Mouse (Mus musculus) CH12.LX (cell line): ENCODE measurements around the gene Bhlha15. TPM values are rescaled to one million over a fixed set of nuclear protein-coding genes. Genes with fewer than 3 reads are reported as not detected.

Experiments
- DNase-seq: peaks from one replicate; pipeline ENCODE4 v3.0.0-alpha.2; 2013; ENCODE audit errors: extremely low read depth
- H3K27ac ChIP-seq: 2 replicates; pipeline ENCODE4 v1.5.1; 2012; ENCODE audit warnings: low read depth, mild to moderate bottlenecking, control low read depth, moderate library complexity; ENCODE audit not compliant: insufficient read depth
- H3K27me3 ChIP-seq: replicated peaks from 2 replicates; pipeline ENCODE3; 2012; ENCODE audit warnings: inconsistent platforms
- H3K36me3 ChIP-seq, 2 experiments: replicated peaks in 1 of 2; 2 replicates each; pipeline versions ENCODE3 to v1.6.1; 2012; ENCODE audit warnings: inconsistent platforms in 1 of 2, low read length in 1 of 2, mild to moderate bottlenecking in 1 of 2, mixed read lengths in 1 of 2, moderate library complexity in 1 of 2; ENCODE audit not compliant: control insufficient read depth in 1 of 2, insufficient read depth in 1 of 2
- H3K4me1 ChIP-seq, 2 experiments: 2 replicates each; pipeline ENCODE4 v1.6.1; 2012; ENCODE audit warnings: inconsistent platforms in 1 of 2, moderate library complexity in 1 of 2; ENCODE audit not compliant: insufficient read depth in 2 of 2, control insufficient read depth in 1 of 2
- H3K4me2 ChIP-seq: 2 replicates; pipeline ENCODE4 v1.6.1; 2012; ENCODE audit warnings: low read depth, mild to moderate bottlenecking, control low read depth; ENCODE audit not compliant: poor library complexity, insufficient read depth, severe bottlenecking
- H3K4me3 ChIP-seq, 3 experiments: fragments of 150-350 bp in 1 of 3; sonication (generic) in 1 of 3; replicated peaks in 1 of 3; 2 replicates each; pipeline versions ENCODE3 to v1.5.1; 2011 to 2012; ENCODE audit warnings: low read depth in 2 of 3, low read length in 2 of 3, mild to moderate bottlenecking in 2 of 3, moderate library complexity in 2 of 3, control low read depth in 1 of 3, improper control_type of control experiment in 1 of 3, inconsistent platforms in 1 of 3, mixed read lengths in 1 of 3; ENCODE audit not compliant: poor library complexity in 1 of 3
- H3K79me2 ChIP-seq: replicated peaks from 2 replicates; pipeline ENCODE4 v1.6.1; 2012; ENCODE audit warnings: mild to moderate bottlenecking, moderate library complexity; ENCODE audit not compliant: control insufficient read depth, poor library complexity, insufficient read depth, severe bottlenecking; ENCODE audit errors: extremely low read depth
- H3K9ac ChIP-seq: 2 replicates; pipeline ENCODE4 v1.6.1; 2012; ENCODE audit warnings: low read depth, mild to moderate bottlenecking, control low read depth, moderate library complexity; ENCODE audit not compliant: insufficient read depth
- H3K9me3 ChIP-seq: replicated peaks from 2 replicates; pipeline ENCODE3; 2012; ENCODE audit warnings: low read length, inconsistent platforms, mixed read lengths
- BHLHE40 ChIP-seq: IDR thresholded peaks from 2 replicates; pipeline ENCODE4 v1.6.1; 2011; ENCODE audit warnings: mild to moderate bottlenecking, low read depth, low read length, improper control_type of control experiment
- CHD1 ChIP-seq: IDR thresholded peaks from 2 replicates; pipeline ENCODE4 v1.6.1; 2012; ENCODE audit warnings: low read depth, low read length, improper control_type of control experiment, inconsistent platforms
- CHD2 ChIP-seq: IDR thresholded peaks from 2 replicates; pipeline ENCODE4 v1.6.1; 2011; ENCODE audit warnings: low read length, improper control_type of control experiment
- CTCF ChIP-seq, 2 experiments: IDR thresholded peaks in 1 of 2; conservative IDR thresholded peaks in 1 of 2; 2 replicates each; pipeline ENCODE4 v1.5.1; 2011 to 2012; ENCODE audit warnings: low read depth in 2 of 2, low read length in 2 of 2, improper control_type of control experiment in 1 of 2, inconsistent platforms in 1 of 2, mild to moderate bottlenecking in 1 of 2, moderate library complexity in 1 of 2
- E2F4 ChIP-seq: IDR thresholded peaks from 2 replicates; pipeline ENCODE4 v1.6.1; 2011; ENCODE audit warnings: low read depth, low read length, improper control_type of control experiment; ENCODE audit not compliant: insufficient replicate concordance
- ELF1 ChIP-seq: IDR thresholded peaks from 2 replicates; pipeline ENCODE4 v1.6.1; 2014; ENCODE audit warnings: low read depth, mild to moderate bottlenecking, inconsistent platforms, low read length, improper control_type of control experiment
- EP300 ChIP-seq: IDR thresholded peaks from 2 replicates; pipeline ENCODE4 v1.6.1; 2011; ENCODE audit warnings: low read length, improper control_type of control experiment
- ETS1 ChIP-seq: conservative IDR thresholded peaks from 2 replicates; pipeline ENCODE4 v1.6.1; 2012; ENCODE audit warnings: low read depth, mild to moderate bottlenecking, inconsistent platforms, low read length, improper control_type of control experiment, moderate library complexity
- GABPA ChIP-seq: IDR thresholded peaks from 2 replicates; pipeline ENCODE4 v1.6.1; 2012; ENCODE audit warnings: low read depth, low read length, improper control_type of control experiment, inconsistent platforms; ENCODE audit not compliant: insufficient replicate concordance
- HCFC1 ChIP-seq: IDR thresholded peaks from 2 replicates; pipeline ENCODE4 v1.6.1; 2012; ENCODE audit warnings: low read depth, mild to moderate bottlenecking, inconsistent platforms, low read length, improper control_type of control experiment
- IRF4 ChIP-seq: IDR thresholded peaks from 2 replicates; pipeline ENCODE4 v1.6.1; 2014; ENCODE audit warnings: low read depth, mild to moderate bottlenecking, inconsistent platforms, low read length, improper control_type of control experiment
- JUN ChIP-seq: IDR thresholded peaks from 2 replicates; pipeline ENCODE4 v1.6.1; 2011; ENCODE audit warnings: low read depth, mild to moderate bottlenecking, low read length, improper control_type of control experiment, moderate library complexity; ENCODE audit not compliant: insufficient read depth
- JUND ChIP-seq: conservative IDR thresholded peaks from 2 replicates; pipeline ENCODE4 v1.6.1; 2011; ENCODE audit warnings: low read depth, low read length, improper control_type of control experiment
- KAT2A ChIP-seq: IDR thresholded peaks from 2 replicates; pipeline ENCODE4 v1.6.1; 2012; ENCODE audit warnings: low read length, improper control_type of control experiment, inconsistent platforms; ENCODE audit not compliant: insufficient replicate concordance
- MAFK ChIP-seq: IDR thresholded peaks from 2 replicates; pipeline ENCODE4 v1.6.1; 2011; ENCODE audit warnings: low read length, improper control_type of control experiment; ENCODE audit not compliant: insufficient replicate concordance
- MAX ChIP-seq: IDR thresholded peaks from 2 replicates; pipeline ENCODE4 v1.6.1; 2011; ENCODE audit warnings: low read length, improper control_type of control experiment
- MAZ ChIP-seq: IDR thresholded peaks from 2 replicates; pipeline ENCODE4 v1.6.1; 2012; ENCODE audit warnings: low read depth, mild to moderate bottlenecking, inconsistent platforms, low read length, improper control_type of control experiment, moderate library complexity
- MEF2A ChIP-seq: IDR thresholded peaks from 2 replicates; pipeline ENCODE4 v1.6.1; 2014; ENCODE audit warnings: low read depth, mild to moderate bottlenecking, inconsistent platforms, low read length, improper control_type of control experiment, borderline replicate concordance
- MXI1 ChIP-seq: IDR thresholded peaks from 2 replicates; pipeline ENCODE4 v1.6.1; 2011; ENCODE audit warnings: mild to moderate bottlenecking, low read depth, low read length, improper control_type of control experiment
- MYC ChIP-seq: IDR thresholded peaks from 2 replicates; pipeline ENCODE4 v1.6.1; 2011; ENCODE audit warnings: low read depth, mild to moderate bottlenecking, improper control_type of control experiment, low read length
- NELFE ChIP-seq: IDR thresholded peaks from 2 replicates; pipeline ENCODE4 v1.6.1; 2011; ENCODE audit warnings: low read depth, low read length, improper control_type of control experiment
- NRF1 ChIP-seq: IDR thresholded peaks from 2 replicates; pipeline ENCODE4 v1.6.1; 2014; ENCODE audit warnings: low read depth, mild to moderate bottlenecking, inconsistent platforms, low read length, improper control_type of control experiment, moderate library complexity
- PAX5 ChIP-seq: IDR thresholded peaks from 2 replicates; pipeline ENCODE4 v1.6.1; 2012; ENCODE audit warnings: low read length, inconsistent platforms, mixed read lengths
- POLR2A ChIP-seq: IDR thresholded peaks from 2 replicates; pipeline ENCODE4 v1.6.1; 2011; ENCODE audit warnings: low read depth, mild to moderate bottlenecking, improper control_type of control experiment, low read length
- POLR2AphosphoS2 ChIP-seq: IDR thresholded peaks from 2 replicates; pipeline ENCODE4 v1.6.1; 2011; ENCODE audit warnings: low read depth, low read length, improper control_type of control experiment
- RAD21 ChIP-seq: IDR thresholded peaks from 2 replicates; pipeline ENCODE4 v1.6.1; 2011; ENCODE audit warnings: low read depth, mild to moderate bottlenecking, low read length, improper control_type of control experiment, moderate library complexity
- RCOR1 ChIP-seq: conservative IDR thresholded peaks from 2 replicates; pipeline ENCODE4 v1.6.1; 2012; ENCODE audit warnings: low read depth, mild to moderate bottlenecking, inconsistent platforms, low read length, improper control_type of control experiment
- SIN3A ChIP-seq: IDR thresholded peaks from 2 replicates; pipeline ENCODE4 v1.6.1; 2012; ENCODE audit warnings: low read length, improper control_type of control experiment, inconsistent platforms
- SMC3 ChIP-seq: IDR thresholded peaks from 2 replicates; pipeline ENCODE4 v1.6.1; 2011; ENCODE audit warnings: low read depth, low read length, improper control_type of control experiment
- TBP ChIP-seq: conservative IDR thresholded peaks from 2 replicates; pipeline ENCODE4 v1.6.1; 2011; ENCODE audit warnings: low read depth, low read length, improper control_type of control experiment
- TCF12 ChIP-seq: IDR thresholded peaks from 2 replicates; pipeline ENCODE4 v1.6.1; 2014; ENCODE audit warnings: low read depth, mild to moderate bottlenecking, inconsistent platforms, low read length, improper control_type of control experiment
- UBTF ChIP-seq: IDR thresholded peaks from 2 replicates; pipeline ENCODE4 v1.6.1; 2012; ENCODE audit warnings: low read depth, mild to moderate bottlenecking, inconsistent platforms, low read length, improper control_type of control experiment, moderate library complexity
- USF1 ChIP-seq: IDR thresholded peaks from 2 replicates; pipeline ENCODE4 v1.6.1; 2014; ENCODE audit warnings: low read depth, mild to moderate bottlenecking, inconsistent platforms, low read length, improper control_type of control experiment
- USF2 ChIP-seq: conservative IDR thresholded peaks from 2 replicates; pipeline ENCODE4 v1.6.1; 2011; ENCODE audit warnings: low read depth, low read length, improper control_type of control experiment
- ZC3H11A ChIP-seq: IDR thresholded peaks from 2 replicates; pipeline ENCODE4 v1.6.1; 2012; ENCODE audit warnings: low read depth, mild to moderate bottlenecking, inconsistent platforms, low read length, improper control_type of control experiment
- ZKSCAN1 ChIP-seq: IDR thresholded peaks from 2 replicates; pipeline ENCODE4 v1.6.1; 2012; ENCODE audit warnings: low read depth, inconsistent platforms, low read length, improper control_type of control experiment, borderline replicate concordance
- ZMIZ1 ChIP-seq: IDR thresholded peaks from 2 replicates; pipeline ENCODE4 v1.6.1; 2012; ENCODE audit warnings: low read depth, mild to moderate bottlenecking, inconsistent platforms, low read length, improper control_type of control experiment
- ZNF384 ChIP-seq: IDR thresholded peaks from 2 replicates; pipeline ENCODE4 v1.6.1; 2012; ENCODE audit warnings: low read depth, low read length, improper control_type of control experiment, inconsistent platforms
- dilution Hi-C: fragments of 300-500 bp; cut with MboI; formaldehyde crosslinking; loops from 2 replicates; pipeline ENCODE4 v1.14.3; 2020; ENCODE audit warnings: low sequenced_read_pairs; ENCODE audit not compliant: extremely low pct_unique_long_range_greater_than_20kb, extremely low pct_ligation_motif_present
- in situ Hi-C: fragments of 300-500 bp; cut with MboI; formaldehyde crosslinking; loops from 3 replicates; pipeline ENCODE4 v1.14.3; 2019; ENCODE audit warnings: low sequenced_read_pairs, low pct_ligation_motif_present, low pct_unique_long_range_greater_than_20kb, mixed read lengths
- polyA plus RNA-seq: library from polyadenylated mRNA; unstranded; fragments of >175 nt; gene quantifications from 2 replicates; pipeline ENCODE4 v1.2.1, GENCODE M21; 2012; ENCODE audit warnings: low read depth; ENCODE audit not compliant: insufficient read length
- total RNA-seq, 2 experiments: library from RNA; depleted of rRNA; stranded (reverse); fragments of 300-350 nt in 1 of 2; fragments of >200 nt in 1 of 2; gene quantifications; 2 replicates each; pipeline ENCODE4 v1.2.3; 2012 to 2014

The Bhlha15 gene
- total RNA-seq (2012; rRNA removed) (6.1 and 9.1 TPM in 2 replicates), total RNA-seq (2014; rRNA removed) (0.90 and 1.00 TPM in 2 replicates), polyA plus RNA-seq (4.0 TPM in 2 replicates)

GRCm38 (mm10) chr5:144189950-144190583 lies at the start of gene Bhlha15:
Bhlha15 (plus strand) TSS chr5:144190286.
- peak within 1 kb of the TSS; percentile 44 to 60 (median 50) for H3K4me3 ChIP-seq
- H3K79me2 ChIP-seq: no peaks in the 10 kb centered on the region
- H3K36me3 ChIP-seq: peaks cover 6 to 51% of the 10 kb centered on the region in 2 experiments
- dilution Hi-C loops: no loop called here
- H3K4me1 ChIP-seq: peaks cover 24 to 50% of the 10 kb centered on the region in 2 experiments
- H3K4me2 ChIP-seq: peak within 1 kb of the TSS; percentile 83
- peak; percentile 84 for DNase-seq
- no peaks in the 10 kb centered on the region for H3K9me3 ChIP-seq
- in situ Hi-C loops: no loop called here
- no peaks in the 10 kb centered on the region for H3K27me3 ChIP-seq
- TF ChIP-seq MXI1 (peak; percentile 93), CHD1 (no peak), TCF12 (peak; percentile 97), PAX5 (no peak), MYC (peak; percentile 74), USF2 (no peak), KAT2A (no peak), HCFC1 (no peak), MAZ (peak; percentile 82), MEF2A (no peak), ELF1 (no peak), NELFE (peak; percentile 52; the same call in 1 of the 2 replicates), BHLHE40 (peak; percentile 84), SIN3A (peak; percentile 52; the same call in 1 of the 2 replicates), MAFK (no peak), JUND (no peak), ZKSCAN1 (no peak), POLR2A (peak; percentile 61), ZNF384 (no peak), RCOR1 (no peak), GABPA (no peak), ZMIZ1 (0 out of 2 replicates have a peak, but pooled peaks have one; percentile 17), RAD21 (no peak), POLR2AphosphoS2 (no peak), TBP (no peak), MAX (peak; percentile 78), UBTF (no peak), E2F4 (no peak), ZC3H11A (no peak), CHD2 (0 out of 2 replicates have a peak, but pooled peaks have one; percentile 25), SMC3 (no peak), EP300 (peak; percentile 46; the same call in 1 of the 2 replicates), USF1 (no peak; the same call in 1 of the 2 replicates), NRF1 (no peak), CTCF (conservative IDR thresholded peaks at IDR 0.05 in 1 of 2, IDR thresholded peaks at IDR 0.05 in 1 of 2; ENCODE audit: low read depth in 2 of 2, low read length in 2 of 2) (no peak), IRF4 (peak; percentile 77), JUN (no peak), ETS1 (peak; percentile 63)
- TF ChIP-seq, all 38 proteins: peak for 14
- H3K9ac ChIP-seq: peak within 1 kb of the TSS; percentile 38; the same call in 1 of the 2 replicates
- no peak within 1 kb of the TSS for H3K27ac ChIP-seq
